8 mouse cellular contexts compared by ENCODE assay signal in genomic region chr3:87886004-87886365, GRCm38 (mm10). TPM values are rescaled to one million over a fixed set of nuclear protein-coding genes. Genes with fewer than 3 reads are reported as not detected.
DNase-seq lines count a peak whose midpoint lies in the region; ATAC-seq and TF ChIP-seq lines count a peak whose summit lies in the region.

No protein-coding gene starts in this region.

- H3K4me3 ChIP-seq in gastrocnemius, adult 2 months, result peak overlapping the region; percentile 80
- H3K4me3 ChIP-seq in liver, embryonic 11.5 days (ENCODE audit: low read depth, low read length), result peak overlapping the region; percentile 94
- peak overlapping the region; percentile 95 for H3K4me3 ChIP-seq in neural tube, embryonic 15.5 days (replicated peaks)

- peak overlapping the region; percentile 87 for H3K27ac ChIP-seq in gastrocnemius, adult 2 months
- H3K27ac ChIP-seq in liver, embryonic 11.5 days (ENCODE audit: low read depth, low read length), result 0 out of 2 replicates have a peak overlapping the region, but pooled peaks have one; percentile 39
- H3K27ac ChIP-seq in neural tube, embryonic 15.5 days (replicated peaks), result peak overlapping the region; percentile 58; the same call in 1 of the 2 replicates

- no peaks in the 10 kb centered on the region; the same call in 1 of the 2 replicates for H3K9me3 ChIP-seq in liver, embryonic 11.5 days (ENCODE audit: control insufficient read depth, low read length)
- H3K9me3 ChIP-seq in neural tube, embryonic 15.5 days (replicated peaks), result no peaks in the 10 kb centered on the region

- peak overlapping the region; percentile 96 for H3K4me2 ChIP-seq in liver, embryonic 11.5 days
- peak overlapping the region; percentile 60 for H3K4me2 ChIP-seq in neural tube, embryonic 15.5 days

- no peaks in the 10 kb centered on the region for H3K27me3 ChIP-seq in liver, embryonic 11.5 days (replicated peaks; ENCODE audit: control insufficient read depth, insufficient read depth, low read length)
- no peaks in the 10 kb centered on the region for H3K27me3 ChIP-seq in neural tube, embryonic 15.5 days (replicated peaks)

- no peaks in the 10 kb centered on the region; the same call in 1 of the 2 replicates for H3K36me3 ChIP-seq in liver, embryonic 11.5 days (ENCODE audit: control insufficient read depth, insufficient read depth, low read length)
- H3K36me3 ChIP-seq in neural tube, embryonic 15.5 days, result no peaks in the 10 kb centered on the region

- ATAC-seq in granulocyte monocyte progenitor cell, adult 5-6 weeks (replicated peaks; ENCODE audit: poor library complexity, severe bottlenecking), result peak; percentile 10; the same call in 1 of the 2 replicates
- ATAC-seq in liver, embryonic 11.5 days (replicated peaks; ENCODE audit: low FRiP score), result no peak; the same call in none of the 2 replicates
- ATAC-seq in neural tube, embryonic 15.5 days (ENCODE audit: low FRiP score), result no peak; the same call in 1 of the 2 replicates

- intact Hi-C loops in gastrocnemius, adult 2 months (cut with DNase I), result loop anchor here (5.0 kb wide), 1 partner anchor 46 kb away; the partner anchor contains the start of genes Isg20l2 and Rrnad1

- 9% methylated on average over 10 of the region's 10 CpGs for WGBS in liver, embryonic 11.5 days
- 12% methylated on average over 10 of the region's 10 CpGs for WGBS in neural tube, embryonic 15.5 days

- peak; percentile 36 for DNase-seq in gastrocnemius, adult 2 months
- no peak for DNase-seq in gastrocnemius, postnatal 25 days
- DNase-seq in spleen, adult 18-20 months, result peak; percentile 44 to 52
- DNase-seq in spleen, postnatal 36 days (ENCODE audit: low spot score in 2 of 2), result no peak
- peak; percentile 61 for DNase-seq in liver, embryonic 11.5 days (ENCODE audit: low spot score)
- DNase-seq in urinary bladder, postnatal 36 days (ENCODE audit: low spot score in 2 of 2), result no peak

- peaks cover 19% of the 10 kb centered on the region for H3K4me1 ChIP-seq in liver, embryonic 11.5 days (replicated peaks; ENCODE audit: control insufficient read depth, insufficient read depth, low read length)
- H3K4me1 ChIP-seq in neural tube, embryonic 15.5 days, result peaks cover 27% of the 10 kb centered on the region

- peak overlapping the region; percentile 60; the same call in 1 of the 2 replicates for H3K9ac ChIP-seq in liver, embryonic 11.5 days (ENCODE audit: low read depth, low read length)
- H3K9ac ChIP-seq in neural tube, embryonic 15.5 days (replicated peaks), result peak overlapping the region; percentile 41; the same call in 1 of the 2 replicates

- TF ChIP-seq CTCF in gastrocnemius, adult 2 months (IDR thresholded peaks at IDR 0.05), result no peak

RNA-seq across cellular contexts. Expression of gene Prcc, which starts 0.6 kb away (rescaled TPM):
- 10 to 100 TPM; 45.5 to 52.8 TPM for total RNA-seq in gastrocnemius, adult 2 months (2021)
- 10 to 100 TPM; 39.9 to 45.5 TPM for total RNA-seq in gastrocnemius, postnatal 25 days (2021)
- 25.9 and 35.4 TPM in 2 replicates for total RNA-seq in granulocyte monocyte progenitor cell, adult 5-6 weeks (2014; fragmentation: Nextera tagmentation)
- 29.6 and 33.4 TPM in 2 replicates for total RNA-seq in granulocyte monocyte progenitor cell, adult 5-6 weeks (2017)
- 15.4 and 15.6 TPM in 2 replicates for polyA plus RNA-seq in liver, embryonic 11.5 days (2014; fragmentation: Nextera tagmentation; extraction: Ambion mirVana)
- 16.2 and 17.5 TPM in 2 replicates for polyA plus RNA-seq in neural tube, embryonic 15.5 days (2015; fragmentation: Nextera tagmentation; extraction: Ambion mirVana)

RNA-seq across cellular contexts. Expression of gene Hdgf, which starts 20.1 kb away (rescaled TPM):
- total RNA-seq in gastrocnemius, adult 2 months (2021), result 100 to 1,000 TPM; 212 to 228 TPM
- total RNA-seq in gastrocnemius, postnatal 25 days (2021), result 100 to 1,000 TPM; 167 to 171 TPM
- 330 and 338 TPM in 2 replicates for total RNA-seq in granulocyte monocyte progenitor cell, adult 5-6 weeks (2014; fragmentation: Nextera tagmentation)
- total RNA-seq in granulocyte monocyte progenitor cell, adult 5-6 weeks (2017), result 302 and 321 TPM in 2 replicates
- 520 and 526 TPM in 2 replicates for polyA plus RNA-seq in liver, embryonic 11.5 days (2014; fragmentation: Nextera tagmentation; extraction: Ambion mirVana)
- 137 and 160 TPM in 2 replicates for polyA plus RNA-seq in neural tube, embryonic 15.5 days (2015; fragmentation: Nextera tagmentation; extraction: Ambion mirVana)

RNA-seq across cellular contexts. Expression of gene Mrpl24, which starts 33.3 kb away (rescaled TPM):
- total RNA-seq in gastrocnemius, adult 2 months (2021), result 10 to 100 TPM; 44.1 to 50.2 TPM
- total RNA-seq in gastrocnemius, postnatal 25 days (2021), result 10 to 100 TPM; 43.9 to 44.7 TPM
- 165 and 169 TPM in 2 replicates for total RNA-seq in granulocyte monocyte progenitor cell, adult 5-6 weeks (2014; fragmentation: Nextera tagmentation)
- total RNA-seq in granulocyte monocyte progenitor cell, adult 5-6 weeks (2017), result 112 and 134 TPM in 2 replicates
- polyA plus RNA-seq in liver, embryonic 11.5 days (2014; fragmentation: Nextera tagmentation; extraction: Ambion mirVana), result 95.7 and 97.5 TPM in 2 replicates
- polyA plus RNA-seq in neural tube, embryonic 15.5 days (2015; fragmentation: Nextera tagmentation; extraction: Ambion mirVana), result 51.0 and 59.5 TPM in 2 replicates

RNA-seq across cellular contexts. Expression of gene Sh2d2a, which starts 39.4 kb away (rescaled TPM):
- total RNA-seq in gastrocnemius, adult 2 months (2021), result not detected
- total RNA-seq in gastrocnemius, postnatal 25 days (2021), result under 1 TPM in 1 of 2 experiments, not detected in 1; 0.13 TPM
- total RNA-seq in granulocyte monocyte progenitor cell, adult 5-6 weeks (2014; fragmentation: Nextera tagmentation), result not detected in 2 replicates
- total RNA-seq in granulocyte monocyte progenitor cell, adult 5-6 weeks (2017), result 0.10 TPM in 1 of 2 replicates, not detected in the other
- polyA plus RNA-seq in liver, embryonic 11.5 days (2014; fragmentation: Nextera tagmentation; extraction: Ambion mirVana), result 0.13 and 0.15 TPM in 2 replicates
- polyA plus RNA-seq in neural tube, embryonic 15.5 days (2015; fragmentation: Nextera tagmentation; extraction: Ambion mirVana), result 5.0 TPM in 1 of 2 replicates, not detected in the other

RNA-seq across cellular contexts. Expression of gene Isg20l2, which starts 44.1 kb away (rescaled TPM):
- 1 to 10 TPM; 7.6 to 8.1 TPM for total RNA-seq in gastrocnemius, adult 2 months (2021)
- 1 to 10 TPM; 7.1 to 7.5 TPM for total RNA-seq in gastrocnemius, postnatal 25 days (2021)
- 49.5 and 63.1 TPM in 2 replicates for total RNA-seq in granulocyte monocyte progenitor cell, adult 5-6 weeks (2014; fragmentation: Nextera tagmentation)
- total RNA-seq in granulocyte monocyte progenitor cell, adult 5-6 weeks (2017), result 45.7 and 51.4 TPM in 2 replicates
- polyA plus RNA-seq in liver, embryonic 11.5 days (2014; fragmentation: Nextera tagmentation; extraction: Ambion mirVana), result 66.9 and 68.1 TPM in 2 replicates
- 21.6 and 31.7 TPM in 2 replicates for polyA plus RNA-seq in neural tube, embryonic 15.5 days (2015; fragmentation: Nextera tagmentation; extraction: Ambion mirVana)

Comparison
In these comparisons a context has a peak if more than half of its experiments do, and no peak if none do; other contexts are left out.
1. DNase-seq: peak in gastrocnemius, adult 2 months (single experiment), spleen, adult 18-20 months (2 of 2) and liver, embryonic 11.5 days (single experiment); none in gastrocnemius, postnatal 25 days (single experiment), spleen, postnatal 36 days (0 of 2) and urinary bladder, postnatal 36 days (0 of 2).
2. Peak in every context shown above with its lines, with median percentiles within 50 percentile points of each other: H3K27ac ChIP-seq and H3K4me3 ChIP-seq.